Mouse (Mus musculus): Measurements from ENCODE around the gene Phtf2. TPM values are rescaled to one million over a fixed set of nuclear protein-coding genes. Genes with fewer than 3 reads are reported as not detected.
A peak's percentile ranks its signal among the peaks of the same experiment; 100 is the strongest.
"Not testable (repeated sequence)": the region's sequence is repeated elsewhere in the genome, so short reads cannot be mapped to it uniquely, and the experiment has no call there.

Gene Phtf2
- total RNA-seq, 4 experiments from 2014 or later: 159 to 188 (median 172) TPM

DNA sequence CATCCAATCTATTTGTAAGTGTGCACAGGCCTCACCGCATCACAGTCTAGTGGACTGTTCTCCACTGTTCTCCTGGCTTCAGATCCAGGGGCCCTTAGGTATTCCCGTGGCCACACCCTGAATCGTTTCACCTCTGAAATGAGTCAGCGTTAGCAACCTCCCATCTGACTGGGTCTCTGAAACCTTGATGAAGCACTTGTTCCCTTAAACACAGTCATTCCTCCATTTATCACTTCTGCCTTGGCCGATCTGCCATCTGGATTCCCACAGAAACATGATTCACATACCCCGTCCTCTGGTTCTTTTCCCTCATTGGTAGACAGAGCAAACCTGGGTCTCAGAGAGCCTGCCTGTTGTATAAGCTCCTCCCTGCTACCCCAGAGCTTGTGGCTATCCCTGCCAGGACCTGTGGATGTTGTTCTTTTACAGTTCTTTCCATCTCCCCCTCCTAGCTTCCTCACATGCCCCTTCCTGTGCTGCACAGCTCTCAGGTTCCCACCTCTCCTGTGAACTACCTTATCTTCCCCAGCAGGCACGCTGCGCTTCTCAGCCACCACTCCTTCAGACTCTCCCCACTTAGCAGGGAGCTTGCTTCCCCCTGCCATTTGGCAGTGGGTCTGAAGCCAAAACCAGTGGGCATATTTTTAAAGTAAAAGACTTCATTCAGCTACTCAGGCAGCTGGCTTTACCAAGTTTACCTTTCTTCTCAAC, 103.5 kb downstream of the Phtf2 start:
- DNase-seq (ENCODE audit: low spot score in 2 of 2): no peak

DNA sequence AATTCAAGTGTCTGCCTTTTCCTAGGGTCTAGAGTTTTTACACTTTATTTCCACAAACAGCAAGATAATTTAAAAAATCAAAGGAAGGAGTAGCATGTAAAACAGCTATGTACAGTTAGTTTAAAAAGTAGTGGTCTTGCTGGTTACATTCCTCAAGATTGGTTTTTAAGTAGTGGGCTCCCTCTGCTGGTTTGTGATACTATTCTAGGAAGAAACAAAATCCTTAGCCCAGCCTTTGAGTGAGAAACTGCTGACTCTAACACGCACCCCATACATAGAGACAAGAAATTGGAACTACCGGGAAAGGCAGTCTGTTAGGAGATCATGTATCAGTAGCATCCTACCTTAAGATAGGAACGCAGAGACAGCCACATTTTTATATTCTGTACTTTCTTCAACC, 108.6 kb downstream of the Phtf2 start:
- DNase-seq (ENCODE audit: low spot score in 2 of 2): no peak

DNA sequence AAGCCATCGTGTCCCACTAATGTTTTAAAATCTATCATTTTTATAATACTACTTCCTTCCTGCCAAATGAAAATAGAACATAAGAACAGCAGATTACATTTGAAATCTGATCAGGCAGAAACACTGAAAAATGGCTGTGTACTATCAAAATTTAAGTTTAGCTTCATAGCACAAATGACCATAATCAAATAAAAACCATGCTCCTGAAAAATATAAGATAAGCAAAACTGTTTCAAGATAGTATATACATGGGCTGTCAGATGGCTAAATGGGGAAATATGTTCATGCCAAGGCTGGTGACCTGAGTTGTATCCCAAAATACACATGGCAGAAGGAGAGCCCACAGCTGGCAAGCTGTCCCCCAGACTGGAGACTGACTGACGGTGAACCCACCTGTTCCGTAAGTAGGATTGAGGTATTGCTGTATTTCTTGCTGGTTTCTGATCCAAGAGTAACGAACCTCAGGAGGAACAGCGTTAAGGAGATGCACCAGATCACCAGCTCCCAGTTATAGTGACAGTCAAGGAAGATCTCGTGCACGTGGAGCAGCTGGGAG, 116.5 kb downstream of the Phtf2 start:
- peak; percentile 33 to 69 for DNase-seq (ENCODE audit: low spot score in 2 of 2)

DNA sequence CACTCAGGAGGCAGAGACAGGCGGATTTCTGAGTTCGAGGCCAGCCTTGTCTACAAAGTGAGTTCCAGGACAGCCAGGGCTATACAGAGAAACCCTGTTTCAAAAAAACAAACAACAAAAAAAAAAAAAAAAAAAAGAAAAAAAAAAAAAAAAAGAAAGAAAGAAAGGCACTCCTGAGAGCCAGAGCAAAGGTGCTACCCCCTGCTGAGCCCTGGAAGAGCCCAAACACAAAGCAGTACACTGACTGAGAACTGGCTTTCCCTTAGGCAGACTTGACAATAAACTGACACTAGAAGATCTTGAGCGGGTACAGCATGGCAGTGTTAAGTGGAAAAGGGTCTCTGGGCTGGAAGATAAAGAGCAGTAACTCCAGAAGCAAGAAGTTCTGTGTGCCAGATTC, 119.5 kb downstream of the Phtf2 start:
- DNase-seq (ENCODE audit: low spot score in 2 of 2): not testable (repeated sequence)

DNA sequence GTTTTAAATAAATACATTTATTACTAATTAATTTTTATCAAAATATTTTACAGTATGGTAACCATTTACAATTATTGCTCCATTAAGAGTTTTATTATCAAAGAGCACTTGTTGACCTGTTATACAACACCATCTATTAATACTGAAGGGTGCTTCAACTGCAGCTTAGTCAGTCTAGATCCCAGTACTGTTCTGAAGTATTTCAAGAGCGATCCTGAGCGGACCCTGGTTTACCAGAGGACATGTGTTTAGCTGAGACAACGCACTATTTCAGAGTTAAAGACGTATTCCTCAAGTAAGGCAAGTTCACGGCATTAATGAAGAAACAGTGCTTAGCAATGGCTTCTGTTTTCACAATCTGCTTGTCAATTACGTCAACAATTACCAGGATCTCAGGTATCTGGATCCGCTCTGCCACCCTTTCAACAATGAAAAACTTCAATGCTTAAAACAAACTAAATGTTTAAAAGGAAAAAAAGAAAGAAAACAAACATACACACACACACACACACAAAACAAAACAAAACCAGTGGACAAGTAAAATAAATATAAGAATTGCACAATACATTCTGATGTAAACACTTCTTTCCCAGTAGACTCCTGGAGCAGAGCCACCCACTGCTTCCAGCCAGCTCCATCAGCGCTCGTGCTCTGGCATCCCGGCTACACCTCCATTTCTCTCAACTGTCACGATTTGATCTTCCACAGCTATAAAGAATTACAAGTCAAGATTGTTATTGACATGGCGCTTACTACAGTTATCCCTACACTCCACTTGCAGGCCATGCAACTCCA, 121.4 kb downstream of the Phtf2 start:
- no peak for DNase-seq (ENCODE audit: low spot score in 2 of 2)

DNA sequence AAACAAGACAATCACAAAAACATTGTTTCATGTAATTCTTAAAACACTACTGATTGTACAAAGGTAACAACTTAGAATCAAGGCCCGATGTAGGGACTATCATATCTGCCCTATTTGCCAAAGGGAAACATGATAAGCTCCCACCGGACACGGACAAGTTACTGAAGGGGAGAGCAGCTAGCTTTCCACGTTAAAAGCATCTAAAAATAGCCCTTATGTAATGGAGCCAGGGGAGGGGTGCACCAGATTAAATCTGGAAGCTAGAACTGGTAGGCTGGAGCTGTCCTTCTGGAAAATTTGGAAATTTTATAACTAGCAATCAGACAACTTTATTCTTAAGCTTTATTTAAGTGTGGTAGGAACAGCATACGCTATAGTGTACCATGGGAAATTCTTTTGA, 122.2 kb downstream of the Phtf2 start:
- peak in 1 of 2 experiments; percentile 12 for DNase-seq (ENCODE audit: low spot score in 2 of 2)

DNA sequence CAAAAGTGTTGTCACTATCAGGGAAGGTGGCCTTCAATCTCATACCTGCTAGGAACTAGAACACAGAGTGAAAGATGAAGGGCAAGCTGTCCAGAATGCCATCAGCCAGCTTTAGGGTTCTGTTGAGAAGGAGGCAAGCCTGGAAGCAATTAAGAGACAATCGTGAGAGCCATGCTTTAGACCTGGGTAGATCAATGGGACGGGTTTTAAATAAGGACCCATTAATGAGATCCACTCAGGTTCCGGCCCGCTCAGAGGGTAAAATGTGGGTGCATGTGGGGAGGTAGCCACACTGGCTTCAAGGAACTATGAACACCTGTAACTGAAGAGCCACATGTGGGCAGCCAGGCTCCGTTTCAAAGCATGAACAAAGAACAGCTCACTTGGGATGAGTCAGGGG, 128.0 kb downstream of the Phtf2 start:
- no peak for DNase-seq (ENCODE audit: low spot score in 2 of 2)

DNA sequence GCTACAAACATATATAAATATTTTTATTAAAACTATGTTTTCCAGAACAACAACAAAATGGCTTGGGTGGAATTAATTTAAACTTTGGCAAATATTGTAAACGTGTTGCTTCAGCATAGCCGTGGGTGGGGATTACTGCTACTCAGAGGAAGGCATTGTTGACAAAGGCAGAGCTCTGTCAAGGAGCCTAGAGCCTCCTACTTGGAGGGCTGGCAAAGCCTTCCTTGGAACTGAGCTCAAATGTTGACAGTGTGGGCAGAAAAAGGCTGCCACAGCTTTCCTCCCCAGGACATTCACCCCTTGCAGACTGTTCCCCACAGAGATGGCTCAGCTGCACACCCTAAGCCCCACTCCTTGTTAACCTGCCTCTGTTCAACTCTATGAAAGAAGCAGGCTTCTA, 128.8 kb downstream of the Phtf2 start:
- no peak for DNase-seq (ENCODE audit: low spot score in 2 of 2)

DNA sequence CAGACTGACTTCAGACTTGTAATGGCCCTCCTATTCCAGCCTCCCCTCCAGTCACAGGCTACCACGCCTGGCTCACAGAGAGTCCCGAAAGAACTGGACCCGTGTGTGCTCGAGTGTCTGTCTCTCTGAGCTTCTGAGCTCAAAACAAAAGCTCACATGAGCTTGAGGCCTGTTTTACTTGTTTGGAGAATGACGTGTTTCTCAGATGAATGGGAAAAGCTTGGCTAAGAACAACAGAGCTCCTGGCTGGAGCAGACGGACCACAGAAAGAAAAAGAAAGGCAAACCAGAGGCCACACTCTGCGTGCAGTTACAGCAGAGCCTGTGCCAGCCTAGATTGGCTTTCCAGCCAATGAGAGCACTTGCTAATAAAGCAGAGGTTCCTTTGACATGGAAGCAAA, 130.2 kb downstream of the Phtf2 start:
- no peak for DNase-seq (ENCODE audit: low spot score in 2 of 2)

DNA sequence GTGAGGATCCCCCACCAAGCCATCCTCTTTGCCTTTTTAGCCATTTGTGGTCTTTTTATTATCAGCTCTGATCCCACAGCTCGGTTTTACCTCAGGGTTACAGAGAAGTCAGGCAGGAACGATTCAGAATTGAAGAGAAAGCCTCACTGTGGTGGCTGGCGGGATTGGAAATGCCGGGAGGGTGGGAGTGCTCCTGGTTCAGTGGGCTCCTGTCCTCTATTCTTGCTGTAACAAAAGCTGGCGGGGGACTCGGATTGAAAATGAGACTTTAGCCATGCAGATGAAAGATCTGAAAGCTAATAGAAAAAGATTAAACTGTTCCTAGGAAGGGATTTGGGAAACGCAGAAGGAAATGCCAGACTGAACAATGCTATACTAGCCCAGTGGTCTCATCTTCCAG, 130.9 kb downstream of the Phtf2 start:
- no peak for DNase-seq (ENCODE audit: low spot score in 2 of 2)

DNA sequence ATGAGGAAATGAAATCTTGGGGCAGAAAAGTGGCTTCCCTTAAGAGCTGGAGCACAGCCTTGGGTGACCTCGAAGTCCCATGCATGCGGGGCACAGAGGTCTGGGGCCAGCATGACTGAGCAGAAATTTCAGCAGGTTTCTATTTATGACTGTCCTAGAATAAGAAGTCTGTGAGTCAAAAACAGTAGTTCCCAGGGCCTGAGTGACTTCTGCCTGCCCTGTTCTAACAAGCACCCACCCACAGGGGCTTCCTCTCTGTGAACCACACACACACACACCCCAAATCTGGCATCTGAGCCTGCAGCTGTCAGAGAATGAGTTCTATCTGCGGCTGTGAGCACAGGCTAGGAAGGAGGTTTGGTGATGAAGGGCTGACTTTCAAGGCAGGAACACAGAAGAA, 132.4 kb downstream of the Phtf2 start:
- no peak for DNase-seq (ENCODE audit: low spot score in 2 of 2)

DNA sequence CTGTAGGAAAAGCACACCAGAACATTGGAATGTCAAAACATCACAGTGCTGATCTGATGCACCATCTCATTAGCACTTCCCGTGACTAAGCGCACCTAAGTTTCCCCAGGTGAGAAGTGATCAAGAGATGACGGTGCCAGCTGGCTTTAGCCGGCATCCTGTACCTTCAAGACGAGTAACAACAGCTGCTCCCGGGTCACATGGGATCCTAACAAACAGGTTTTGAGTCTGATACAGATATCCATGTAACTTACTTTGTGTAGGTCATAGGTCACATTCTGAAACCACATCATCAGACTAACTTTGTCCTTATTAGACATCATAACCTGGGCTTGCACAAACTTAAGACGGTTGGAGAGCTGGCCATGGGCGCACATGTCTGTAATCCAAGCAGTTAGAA, 133.1 kb downstream of the Phtf2 start:
- no peak for DNase-seq (ENCODE audit: low spot score in 2 of 2)

DNA sequence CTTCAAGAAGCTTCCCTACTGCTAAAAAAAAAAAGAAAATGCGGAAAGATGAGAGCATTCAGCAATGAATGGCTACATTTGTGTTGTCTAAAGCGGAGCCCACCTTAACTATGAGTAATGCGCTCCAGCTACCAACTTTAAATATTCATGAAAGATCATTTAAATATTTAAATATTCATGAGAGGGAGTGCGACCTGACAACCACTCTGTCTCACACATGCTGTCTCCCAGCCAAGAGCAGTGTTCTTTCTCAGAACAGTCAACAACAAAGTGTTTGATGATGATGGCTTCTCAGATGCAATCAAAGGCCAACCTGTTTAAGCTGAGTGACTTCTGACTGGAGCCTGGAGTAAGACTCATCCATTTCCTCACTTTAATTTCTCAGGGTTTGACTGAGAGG, 133.8 kb downstream of the Phtf2 start:
- DNase-seq (ENCODE audit: low spot score in 2 of 2): no peak

DNA sequence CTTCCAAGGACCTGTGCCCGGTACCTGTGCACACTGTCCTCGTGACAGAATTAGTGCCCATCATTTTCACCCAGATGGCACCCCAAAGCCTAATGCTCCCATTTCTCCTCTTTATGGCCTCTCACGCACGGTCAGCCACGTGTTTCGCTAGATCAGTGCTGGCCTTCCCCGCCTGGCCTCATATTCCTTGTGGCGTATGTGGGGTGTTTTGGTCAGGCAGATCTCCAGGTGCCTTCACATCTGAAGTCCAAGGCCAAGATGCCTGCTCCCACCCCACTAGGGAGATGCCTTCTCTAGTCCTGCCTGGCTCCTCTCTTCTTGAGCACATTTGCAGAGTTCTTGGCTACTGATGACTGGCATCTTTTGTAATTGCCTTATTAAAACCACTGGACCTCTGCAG, 140.0 kb downstream of the Phtf2 start:
- DNase-seq (ENCODE audit: low spot score in 2 of 2): no peak

DNA sequence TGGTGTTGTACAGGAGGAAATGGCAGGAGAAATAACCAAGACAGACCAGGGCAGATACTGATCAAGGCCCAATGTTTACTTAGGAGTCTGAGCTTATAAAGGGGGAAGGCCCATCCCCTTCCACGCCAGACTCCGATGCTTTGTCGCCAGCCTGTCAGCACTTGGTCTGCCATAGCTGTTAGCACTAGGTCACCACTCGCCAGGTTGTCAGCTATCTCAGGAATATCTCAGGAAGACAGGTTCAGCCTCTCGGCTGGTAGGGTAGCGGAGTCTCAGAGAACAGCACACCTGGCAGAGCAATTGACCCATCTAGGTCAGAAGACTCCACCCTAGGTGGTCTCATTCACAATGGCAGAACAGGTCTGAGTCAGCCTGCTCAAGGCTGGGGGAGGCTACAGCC, 140.7 kb downstream of the Phtf2 start:
- DNase-seq (ENCODE audit: low spot score in 2 of 2): no peak

DNA sequence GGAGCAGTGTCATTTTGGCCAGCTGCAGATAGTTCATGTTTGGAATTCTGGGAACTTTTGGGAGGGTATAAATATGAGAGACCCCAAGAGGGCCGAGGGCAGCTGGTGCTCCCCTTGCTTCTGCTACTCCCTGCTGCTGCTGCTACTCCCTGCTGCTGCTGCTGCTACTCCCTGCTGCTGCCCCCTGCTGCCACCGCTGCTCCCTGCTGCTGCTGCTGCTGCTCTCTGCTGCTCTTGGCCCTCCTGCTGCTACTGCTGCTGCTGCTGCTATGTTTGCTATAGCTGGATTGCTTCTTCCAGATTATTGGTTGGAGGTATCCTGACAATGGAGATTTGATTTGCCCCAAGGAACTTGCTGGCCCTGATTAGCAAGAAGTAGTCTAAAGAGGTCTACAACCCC, 143.1 kb downstream of the Phtf2 start:
- no peak for DNase-seq (ENCODE audit: low spot score in 2 of 2)

DNA sequence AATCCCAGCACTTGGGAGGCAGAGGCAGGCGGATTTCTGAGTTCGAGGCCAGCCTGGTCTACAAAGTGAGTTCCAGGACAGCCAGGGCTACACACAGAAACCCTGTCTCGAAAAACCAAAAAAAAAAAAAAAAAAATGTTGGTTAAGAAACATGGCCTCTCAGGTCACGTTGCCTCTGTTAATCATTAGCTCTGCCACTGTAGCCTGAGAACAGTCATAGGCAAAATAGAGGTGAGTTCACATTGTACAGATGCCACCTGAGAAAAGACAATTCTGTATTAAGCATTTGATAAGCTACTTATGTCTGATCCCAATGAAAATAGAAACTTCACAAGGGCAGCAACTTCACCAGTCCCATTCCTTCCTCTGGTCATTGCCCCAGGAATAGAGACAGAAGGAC, 158.7 kb downstream of the Phtf2 start:
- DNase-seq (ENCODE audit: low spot score in 2 of 2): not testable (repeated sequence)

DNA sequence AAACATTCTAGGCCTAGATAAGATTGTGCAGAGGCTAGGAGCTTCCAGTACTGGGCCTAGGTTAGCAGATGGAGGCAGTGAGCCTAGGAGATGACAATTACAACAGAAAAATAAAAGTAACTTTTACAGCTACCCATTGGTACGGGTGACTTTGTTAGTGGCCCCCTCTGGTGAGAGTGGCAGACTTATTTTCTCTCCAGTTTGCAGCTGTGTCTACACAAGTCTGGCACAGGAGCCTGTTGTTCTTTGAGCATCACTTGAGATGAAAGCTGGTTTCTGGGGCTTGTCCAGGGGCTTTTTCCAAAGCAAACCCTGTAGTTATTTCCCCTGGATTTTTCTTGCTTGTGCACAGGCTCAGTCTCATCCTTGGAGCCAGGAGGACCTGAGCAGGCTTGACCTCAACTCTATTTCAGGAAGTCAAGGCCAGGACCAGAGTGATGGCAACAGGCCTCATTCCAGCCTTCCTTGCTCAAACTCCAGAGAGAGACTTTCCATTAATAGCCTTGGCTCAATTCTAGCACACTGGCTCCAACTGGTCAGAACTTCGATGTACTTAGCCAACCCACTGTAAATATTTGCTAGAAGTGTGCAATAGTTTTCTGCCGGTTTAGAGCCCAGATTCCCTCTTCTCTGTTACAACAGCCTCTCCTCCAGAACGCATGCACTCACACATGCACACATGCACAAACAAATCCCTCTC, 161.6 kb downstream of the Phtf2 start:
- peak; percentile 57 to 74 for DNase-seq (ENCODE audit: low spot score in 2 of 2)

DNA sequence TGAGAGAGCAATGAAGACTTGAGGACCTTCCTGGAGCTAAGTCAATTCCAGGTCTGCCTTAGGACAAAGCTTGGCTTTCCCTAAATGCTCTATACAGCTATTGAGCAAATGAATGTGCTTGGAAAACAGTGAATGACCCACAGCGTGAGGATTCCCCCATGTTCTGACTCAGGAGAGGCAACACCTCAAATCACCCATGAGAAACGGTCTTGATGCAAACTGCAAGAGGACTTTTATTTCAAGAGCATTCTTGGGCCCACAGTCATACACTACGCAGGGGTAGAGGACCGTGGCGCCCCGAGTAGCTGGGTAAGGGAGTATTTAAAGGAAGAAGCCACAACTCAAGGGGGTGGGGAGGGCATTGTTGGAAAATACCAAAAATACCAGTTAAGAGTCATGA, 165.9 kb downstream of the Phtf2 start:
- not testable (repeated sequence) for DNase-seq (ENCODE audit: low spot score in 2 of 2)

DNA sequence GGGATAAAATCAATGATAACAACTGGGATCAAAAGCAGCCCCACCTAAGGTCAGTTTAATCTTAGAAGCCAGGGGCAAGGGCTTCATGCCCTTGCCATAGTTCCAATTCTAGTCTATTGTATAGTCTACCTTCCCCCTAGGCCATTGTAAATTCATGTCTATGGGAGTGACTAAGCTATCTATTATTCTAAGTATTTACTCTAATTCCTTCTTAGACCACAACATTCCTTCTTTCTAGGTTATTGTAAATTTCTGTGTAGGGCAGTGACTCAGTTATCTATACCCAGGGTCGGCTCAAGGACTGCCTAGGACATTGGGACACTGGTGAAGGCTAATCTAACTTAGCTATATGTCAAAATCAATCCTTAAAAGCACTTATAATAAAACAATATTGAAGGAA, 167.3 kb downstream of the Phtf2 start:
- not testable (repeated sequence) for DNase-seq (ENCODE audit: low spot score in 2 of 2)

DNA sequence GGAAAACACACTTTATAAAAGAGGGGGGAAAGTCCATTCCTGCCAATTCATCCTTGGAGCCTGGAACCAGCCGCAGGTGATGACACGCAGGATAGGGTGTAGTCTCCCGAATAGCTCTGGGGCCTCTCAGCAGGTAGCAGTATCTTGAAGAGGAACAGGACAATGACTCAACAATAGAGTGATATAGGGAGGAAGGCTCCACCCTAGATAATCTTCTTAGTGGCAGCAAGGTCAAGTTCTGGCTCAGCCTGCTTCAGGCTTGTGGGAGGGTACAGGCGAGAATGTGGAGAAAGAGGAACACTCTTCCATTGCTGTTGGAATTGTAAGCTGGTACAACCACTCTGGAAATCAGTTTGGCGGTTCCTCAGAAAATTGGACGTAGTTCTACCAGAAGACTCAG, 171.1 kb downstream of the Phtf2 start:
- DNase-seq (ENCODE audit: low spot score in 2 of 2): not testable (repeated sequence)

Data from gastrocnemius, adult 8-10 months (tissue).